Mouse (Mus musculus): ENCODE measurements around the gene Orc2.

Orc2 gene

DNA sequence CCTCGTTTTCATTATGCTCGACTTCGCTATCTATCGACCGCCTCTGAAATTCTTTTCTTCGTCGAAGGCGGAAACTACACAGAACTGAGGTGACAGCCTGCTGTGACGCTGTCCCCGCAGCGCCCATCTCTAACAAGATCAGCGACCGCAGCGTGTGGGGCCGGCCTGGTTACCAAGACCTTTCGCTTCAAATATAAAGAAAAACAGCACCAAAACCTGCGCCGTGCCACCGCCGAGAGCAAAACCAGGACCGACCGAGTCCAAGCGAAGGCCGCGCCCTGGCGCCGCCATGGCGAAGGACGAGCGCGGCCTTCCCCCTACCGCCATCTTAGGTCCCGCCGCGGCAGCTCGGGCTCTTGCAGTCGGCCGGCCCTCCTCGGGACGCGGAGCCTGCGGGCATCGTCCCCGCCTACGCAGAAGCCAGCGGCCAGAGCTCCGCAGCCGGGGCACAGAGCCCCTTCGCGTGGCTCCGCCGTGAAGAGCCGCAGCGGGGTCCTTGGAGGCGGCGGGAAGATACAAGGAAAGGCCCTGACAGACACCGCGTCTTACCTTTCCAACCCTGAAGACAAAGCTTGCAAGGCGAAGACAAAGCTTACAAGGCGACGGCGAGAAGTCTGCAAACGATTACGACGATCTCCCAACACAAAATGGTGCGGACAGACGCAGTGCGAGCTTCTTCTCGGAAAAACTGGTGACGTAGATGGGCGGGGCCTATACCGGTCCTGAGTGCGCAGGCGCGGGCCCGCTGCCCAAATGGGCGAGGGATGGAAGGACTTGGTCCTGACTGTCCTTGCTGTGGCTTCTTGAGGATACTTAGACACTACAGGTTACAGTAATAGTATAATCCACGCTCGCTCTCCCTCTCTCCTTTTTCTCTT lies 81.3 kb downstream of the Orc2 start, which contains the start of gene Clk1:
Clk1 (minus strand) TSS at position 696 of the 878 bp plus-strand sequence.
- peak; percentile 96 for DNase-seq

DNA sequence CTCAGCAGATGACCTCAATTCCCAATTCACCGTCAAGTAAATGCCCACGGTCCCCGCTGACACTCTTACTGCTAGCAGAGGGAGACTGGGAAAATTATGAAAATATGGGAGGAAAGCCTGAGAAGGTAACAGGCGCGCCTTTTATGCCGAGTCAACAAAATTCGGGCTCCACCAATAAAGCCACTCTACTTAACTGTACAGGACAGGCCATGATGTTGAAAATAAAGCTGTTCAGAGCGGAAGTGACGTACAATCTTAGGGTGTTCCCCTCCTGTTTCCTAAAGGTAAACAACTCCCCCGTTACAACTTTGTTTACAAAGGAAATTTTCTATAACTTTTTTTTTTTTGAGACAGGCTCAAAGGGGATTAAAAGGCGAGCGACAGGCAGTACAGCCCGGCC lies 82.0 kb downstream of the Orc2 start:
- peak; percentile 34 for DNase-seq

DNA sequence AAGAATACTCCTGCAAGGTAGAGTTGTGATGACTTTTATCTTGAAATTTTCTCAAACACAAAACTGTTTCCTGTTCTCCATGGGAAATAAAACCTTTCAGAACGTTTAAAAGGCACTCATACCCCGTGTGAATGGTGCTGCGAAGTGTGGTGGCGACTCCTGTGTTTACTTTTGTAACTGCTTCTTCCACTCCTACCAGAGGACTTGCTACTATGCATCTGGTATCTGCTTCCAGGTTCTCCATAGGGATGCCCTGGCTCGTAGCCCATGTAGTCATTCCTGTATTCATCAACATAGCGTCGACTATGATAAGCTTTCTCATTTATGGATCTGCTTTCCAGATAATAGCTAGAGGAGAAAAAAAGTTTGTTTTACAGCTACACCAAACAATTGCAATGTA lies 83.9 kb downstream of the Orc2 start:
- no peak for DNase-seq

DNA sequence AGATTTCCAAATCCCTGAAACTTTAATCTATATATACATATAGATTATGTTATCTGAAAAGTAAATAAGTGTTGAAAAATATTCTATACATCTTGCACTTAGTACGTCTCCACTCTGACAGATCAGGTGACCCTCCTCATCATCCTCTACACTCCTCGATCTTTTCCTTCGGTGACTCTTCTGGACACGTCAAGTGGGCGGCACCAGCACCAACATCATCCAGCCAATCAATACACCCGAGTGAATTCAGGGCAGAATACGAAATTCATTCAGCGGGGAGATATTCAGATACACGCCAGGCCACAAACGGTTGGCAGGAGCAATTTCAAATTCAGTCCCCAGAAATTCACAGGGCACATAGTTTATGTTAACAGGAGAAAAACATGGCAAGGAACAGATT lies 84.9 kb downstream of the Orc2 start:
- DNase-seq, result no peak

DNA sequence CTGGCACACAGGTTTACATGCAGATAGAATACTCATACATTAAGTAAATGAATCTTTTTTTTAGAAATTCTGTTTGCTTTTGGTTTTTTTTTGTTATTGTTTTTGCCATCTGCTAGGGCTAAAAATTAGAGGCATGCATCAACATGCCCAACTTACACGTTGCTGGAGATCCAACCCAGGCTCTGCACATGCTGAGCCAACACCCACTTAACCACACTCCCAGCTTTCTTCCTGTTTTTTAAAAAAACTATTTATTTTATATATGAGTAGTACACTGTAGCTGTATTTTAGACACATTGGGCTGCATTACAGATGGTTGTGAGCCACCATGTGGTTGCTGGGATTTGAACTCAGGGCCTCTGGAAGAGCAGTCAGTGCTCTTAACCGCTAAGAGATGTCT lies 88.9 kb downstream of the Orc2 start:
- no peak for DNase-seq

DNA sequence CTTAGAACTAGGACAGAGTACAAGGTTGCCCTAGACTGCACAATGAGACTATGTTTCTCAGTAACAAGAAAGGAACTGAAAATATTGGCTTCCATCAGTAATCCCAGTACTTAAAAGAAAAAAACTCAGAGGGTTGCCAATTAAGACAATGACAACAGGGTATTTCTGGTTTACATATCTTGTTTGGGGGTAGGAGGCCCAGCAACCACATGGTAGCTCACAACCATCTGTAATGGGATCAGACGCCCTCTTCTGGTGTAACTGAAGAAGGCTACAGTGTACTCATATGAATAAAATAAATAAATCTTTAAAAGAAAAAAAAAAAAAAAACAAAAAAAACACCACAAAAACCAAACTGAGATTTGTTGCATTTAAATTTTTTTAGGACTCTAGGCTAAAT lies 89.5 kb downstream of the Orc2 start:
- no peak for DNase-seq

All from thymus, postnatal 25 days (tissue).